Mouse (Mus musculus) bone marrow, adult 2 months (tissue): ENCODE measurements at regions not wholly inside any gene's neighbourhood (a gene's known extent, or its start where the extent isn't known, plus 50 kb on each side); places are given as distances from the start of the nearest gene placed in this dataset.

Source experiments
- H3K27ac ChIP-seq: fragments of 200-500 bp; 2 replicates; pipeline ENCODE4 v1.5.1; 2012; ENCODE audit warnings: low read depth, mild to moderate bottlenecking, control low read depth, inconsistent platforms, low read length; ENCODE audit not compliant: control insufficient read depth, poor library complexity, insufficient read depth
- H3K4me1 ChIP-seq: fragments of 200-500 bp; 2 replicates; pipeline ENCODE4 v1.6.1; 2011; ENCODE audit warnings: low read length; ENCODE audit not compliant: control insufficient read depth, insufficient read depth
- H3K4me3 ChIP-seq: fragments of 200-500 bp; replicated peaks from 2 replicates; pipeline ENCODE3; 2011; ENCODE audit warnings: mild to moderate bottlenecking, low read depth, low read length, control low read depth; ENCODE audit not compliant: control insufficient read depth
- CTCF ChIP-seq: fragments of 200-500 bp; IDR thresholded peaks from 2 replicates; pipeline ENCODE4 v1.5.1; 2011; ENCODE audit warnings: low read length, control low read depth; ENCODE audit not compliant: control insufficient read depth, insufficient read depth
- POLR2A ChIP-seq: fragments of 200-500 bp; IDR thresholded peaks from 2 replicates; pipeline ENCODE4 v1.6.1; 2011; ENCODE audit warnings: low read depth, mild to moderate bottlenecking, control low read depth, low read length, borderline replicate concordance; ENCODE audit not compliant: control insufficient read depth
- WGBS: fragments of 180-500 bp; shearing (Covaris S2); methylation state at CpG from one replicate; pipeline ENCODE4 v1.1.7; 2018; 5-methylcytosine and 5-hydroxymethylcytosine counted together

DNA sequence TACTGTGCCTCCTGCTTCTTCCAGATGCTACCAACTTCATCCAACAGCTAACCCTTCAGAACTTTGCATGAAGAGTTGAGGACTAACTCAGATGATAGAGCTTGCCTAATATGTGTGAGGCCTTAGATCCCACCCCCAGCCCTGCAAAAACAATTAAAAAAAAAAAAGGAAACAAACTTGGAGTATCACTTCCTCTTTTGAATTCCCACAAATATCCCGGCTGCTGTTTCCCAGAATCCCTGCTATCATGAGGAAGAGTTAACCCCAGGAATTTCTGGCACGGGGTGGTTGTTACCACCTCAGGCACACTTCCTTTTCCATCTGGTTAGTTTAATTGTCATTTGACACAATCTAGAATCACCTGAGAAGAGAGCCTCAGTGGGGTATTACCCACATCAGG is 123.8 kb downstream of the Bcl2l11 start:
- no peak for TF ChIP-seq POLR2A
- no peak for TF ChIP-seq CTCF
- no peak overlapping the region for H3K4me3 ChIP-seq
- WGBS: 40% methylated on average over 2 of the region's 2 CpGs
- peaks cover 4% of the 10 kb centered on the region; the same call in 1 of the 2 replicates for H3K4me1 ChIP-seq
- peak overlapping the region; percentile 62; the same call in 1 of the 2 replicates for H3K27ac ChIP-seq

- Histone ChIP-seq H3K4me1 (peaks cover 4% of the 10 kb centered on the region; the same call in 1 of the 2 replicates), H3K4me3 (no peak overlapping the region), H3K27ac (no peak overlapping the region)
- no peak for TF ChIP-seq CTCF
- TF ChIP-seq POLR2A: no peak
- WGBS: 53% methylated on average over 4 of the region's 4 CpGs
Measured at GRCm38 (mm10) chr2:128250841-128251240, 125.0 kb downstream of the Bcl2l11 start.

DNA sequence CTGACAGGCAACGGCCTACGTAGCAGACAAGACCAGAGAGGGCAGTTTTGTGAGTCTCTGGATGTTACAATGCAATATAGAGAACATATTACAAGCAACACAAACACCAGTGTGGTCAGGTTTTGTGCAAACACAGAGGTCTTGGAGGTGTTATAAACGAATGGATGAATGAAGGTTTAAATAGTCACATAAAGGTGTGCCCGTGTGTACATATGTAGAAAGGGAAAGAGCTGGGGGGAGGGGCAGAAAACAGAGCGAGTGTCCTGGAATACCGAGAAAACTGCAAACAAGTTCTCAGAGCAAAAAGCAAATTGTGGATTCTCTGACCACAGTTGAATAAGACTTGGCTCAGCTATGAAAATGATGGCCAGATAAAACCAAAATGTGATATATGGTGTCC is 130.8 kb downstream of the Bcl2l11 start:
- H3K4me1 ChIP-seq: no peaks in the 10 kb centered on the region
- TF ChIP-seq CTCF: no peak
- no peak for TF ChIP-seq POLR2A
- H3K27ac ChIP-seq: no peak overlapping the region
- WGBS: 78% methylated on average over 6 of the region's 6 CpGs
- no peak overlapping the region for H3K4me3 ChIP-seq

DNA sequence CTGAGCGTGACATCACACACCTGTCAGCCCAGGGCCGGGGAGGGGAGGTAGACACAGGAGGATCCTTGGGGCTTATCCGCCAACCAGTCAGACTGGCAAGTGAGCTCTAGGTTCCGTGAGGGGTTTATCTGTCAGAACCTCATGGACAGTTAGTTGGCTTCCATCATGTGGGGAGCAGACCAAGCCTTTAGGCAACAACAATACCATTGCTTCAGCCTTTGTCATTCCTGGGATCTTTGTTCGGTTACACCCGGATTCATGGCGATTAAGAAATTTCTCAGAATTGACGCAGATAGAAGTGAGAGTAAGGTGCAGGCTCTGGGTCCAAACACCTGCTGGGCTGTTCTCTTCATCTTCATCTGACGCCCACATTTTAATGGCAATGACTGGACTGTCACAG is 131.4 kb downstream of the Bcl2l11 start:
- H3K4me3 ChIP-seq: no peak overlapping the region
- H3K27ac ChIP-seq: no peak overlapping the region
- 87% methylated on average over 9 of the region's 9 CpGs for WGBS
- no peaks in the 10 kb centered on the region for H3K4me1 ChIP-seq
- no peak for TF ChIP-seq CTCF
- TF ChIP-seq POLR2A: no peak

DNA sequence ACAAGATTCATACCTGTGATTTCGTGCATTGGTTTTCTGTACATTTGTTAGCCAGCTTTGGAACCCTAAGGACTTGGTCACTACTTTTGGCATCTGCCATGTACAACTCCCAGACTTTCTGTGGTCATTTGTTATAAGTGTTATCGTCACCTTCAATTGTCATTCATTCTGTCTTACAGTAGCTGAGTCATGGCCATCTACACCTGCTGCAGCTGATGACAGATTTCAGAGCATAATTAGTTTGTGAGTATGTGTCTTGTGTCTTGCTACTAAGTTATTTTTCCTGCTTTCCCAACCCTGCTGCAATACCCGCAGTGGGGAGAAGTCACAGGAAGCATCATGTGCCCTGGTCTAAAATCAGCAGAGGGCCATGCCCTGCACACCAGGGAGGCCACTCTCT is 138.0 kb downstream of the Bcl2l11 start:
- 77% methylated on average over 3 of the region's 3 CpGs for WGBS
- no peaks in the 10 kb centered on the region for H3K4me1 ChIP-seq
- TF ChIP-seq POLR2A (no peak), CTCF (no peak)
- no peak overlapping the region for H3K4me3 ChIP-seq
- H3K27ac ChIP-seq: no peak overlapping the region

DNA sequence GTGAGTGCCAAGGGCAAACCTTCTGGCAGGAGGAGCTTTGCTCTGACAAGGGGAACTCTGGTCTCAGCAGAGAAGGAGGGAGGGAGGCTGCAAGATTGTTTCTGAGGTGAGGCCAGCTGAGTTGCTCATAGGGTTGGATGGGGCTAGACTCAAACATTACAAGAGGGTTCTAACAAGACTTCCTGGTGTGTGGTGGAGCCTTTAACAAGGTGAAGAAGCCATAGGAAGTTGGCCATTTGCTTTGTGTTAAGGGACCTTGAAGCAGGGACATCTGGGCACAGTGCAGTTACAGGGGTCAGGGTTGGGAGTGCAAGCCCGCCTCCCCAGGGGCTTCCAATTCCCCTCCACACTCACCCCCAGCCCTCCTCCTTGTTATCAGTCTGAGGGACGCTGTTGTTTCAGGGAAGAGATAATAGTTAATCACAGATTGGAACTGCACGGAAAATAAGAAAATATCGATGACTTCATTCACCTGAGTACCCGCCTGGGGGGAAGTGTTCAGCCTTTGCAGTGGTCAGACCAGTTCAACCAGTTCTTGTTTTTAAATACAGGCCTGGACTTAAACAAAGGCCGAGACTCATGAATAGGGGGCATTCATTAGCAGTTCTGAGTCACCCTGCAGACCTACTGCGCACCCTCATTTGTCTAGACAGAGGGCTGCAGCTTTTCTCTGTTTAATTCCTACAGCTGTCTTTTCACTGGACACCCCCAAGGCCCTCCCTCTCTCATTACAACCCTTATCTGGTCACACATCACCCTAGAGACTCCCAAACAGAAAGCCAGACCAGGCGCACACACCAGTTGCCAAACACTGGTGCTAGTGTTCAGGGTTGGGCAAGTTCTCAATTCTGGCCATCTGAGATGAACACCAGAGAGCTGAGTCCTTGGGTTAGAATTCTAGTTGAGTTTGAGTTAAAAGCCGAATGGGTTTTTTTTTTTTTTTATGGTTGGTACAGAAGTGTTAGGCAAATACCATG is 139.5 kb downstream of the Bcl2l11 start:
- Histone ChIP-seq H3K4me3 (no peak overlapping the region), H3K4me1 (no peaks in the 10 kb centered on the region), H3K27ac (no peak overlapping the region; the same call in 1 of the 2 replicates)
- no peak for TF ChIP-seq POLR2A
- no peak for TF ChIP-seq CTCF
- WGBS: 70% methylated on average over 9 of the region's 9 CpGs

DNA sequence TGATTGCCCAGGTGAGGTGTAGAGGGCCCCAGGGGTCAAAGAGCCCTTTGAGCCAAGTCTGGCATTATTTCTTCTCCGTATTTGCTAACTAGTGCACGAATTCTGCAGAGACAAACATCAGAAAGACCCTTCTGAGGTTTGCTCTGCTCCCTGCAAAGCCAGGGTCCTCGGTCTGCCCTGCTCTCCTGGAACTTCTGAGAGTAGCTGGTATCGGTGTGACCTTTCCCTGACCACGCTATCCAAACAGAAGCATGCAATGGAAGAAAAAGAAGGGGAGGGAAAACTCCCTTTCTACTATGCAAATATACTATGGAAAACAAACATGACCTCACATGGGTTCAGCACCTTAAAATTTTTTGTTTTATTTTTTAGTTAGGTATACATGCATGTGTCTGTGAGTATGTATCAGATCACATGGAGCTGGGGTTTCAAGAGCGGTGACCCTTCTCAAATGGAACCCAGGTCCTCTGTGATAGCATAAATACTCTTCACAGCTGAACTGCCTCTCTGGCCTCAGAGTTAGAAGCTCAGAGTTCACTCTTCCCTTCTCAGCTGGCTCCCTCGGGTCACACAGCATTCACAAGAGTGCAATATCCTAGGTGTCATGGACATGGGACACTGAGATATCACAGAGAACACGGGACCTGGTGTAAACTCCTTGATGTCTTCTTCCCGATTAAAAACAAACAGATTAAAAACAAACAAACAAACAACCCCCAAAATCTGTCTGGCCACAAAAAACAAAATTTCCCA is 144.7 kb downstream of the Bcl2l11 start:
- TF ChIP-seq POLR2A: no peak
- TF ChIP-seq CTCF: no peak
- H3K4me1 ChIP-seq: no peaks in the 10 kb centered on the region; the same call in 1 of the 2 replicates
- H3K27ac ChIP-seq: no peak overlapping the region
- WGBS: 80% methylated on average over 9 of the region's 9 CpGs
- no peak overlapping the region for H3K4me3 ChIP-seq

GRCm38 (mm10) chr2:128272789-128273188 is 147.0 kb downstream of the Bcl2l11 start:
- WGBS: 8% methylated on average over 7 of the region's 7 CpGs
- TF ChIP-seq CTCF (no peak), POLR2A (no peak)
- Histone ChIP-seq H3K4me1 (no peaks in the 10 kb centered on the region; the same call in 1 of the 2 replicates), H3K27ac (no peak overlapping the region), H3K4me3 (no peak overlapping the region)
